Mouse (Mus musculus) adrenal gland, postnatal 10 days (tissue): ENCODE data around the gene Myom1. TPM values are rescaled to one million over a fixed set of nuclear protein-coding genes. Genes with fewer than 3 reads are reported as not detected.
A peak's percentile ranks its signal among the peaks of the same experiment; 100 is the strongest.

ENCODE experiments used
- DNase-seq: peaks from one replicate; pipeline ENCODE4 v3.0.0; 2021; ENCODE audit warnings: mixed read lengths
- total RNA-seq, 2 experiments: library from RNA; stranded (reverse); gene quantifications; 2 replicates each; pipeline ENCODE4 v1.2.3; 2021

Myom1 gene
- total RNA-seq, 2 experiments from 2014 or later, result 24.4 to 98.7 TPM

- DNase-seq, result no peak
Observed at GRCm38 (mm10) chr17:71136384-71137333, 134.2 kb downstream of the Myom1 start.

- no peak for DNase-seq
Observed at GRCm38 (mm10) chr17:71137334-71137721, 134.9 kb downstream of the Myom1 start.

- no peak for DNase-seq
Observed at GRCm38 (mm10) chr17:71142068-71142467, 139.6 kb downstream of the Myom1 start.

- no peak for DNase-seq
Observed at GRCm38 (mm10) chr17:71143155-71143554, 140.7 kb downstream of the Myom1 start.

- DNase-seq, result no peak
Observed at GRCm38 (mm10) chr17:71144322-71145116, 142.1 kb downstream of the Myom1 start.

GRCm38 (mm10) chr17:71145248-71145961 lies 143.0 kb downstream of the Myom1 start:
- no peak for DNase-seq

- no peak for DNase-seq
Observed at GRCm38 (mm10) chr17:71153356-71153755, 150.9 kb downstream of the Myom1 start.

- DNase-seq, result peak; percentile 81
Observed at GRCm38 (mm10) chr17:71155271-71155670, 152.8 kb downstream of the Myom1 start.

GRCm38 (mm10) chr17:71159152-71159567 lies 156.7 kb downstream of the Myom1 start:
- peak; percentile 25 for DNase-seq

GRCm38 (mm10) chr17:71159720-71160119 lies 157.3 kb downstream of the Myom1 start:
- no peak for DNase-seq

- no peak for DNase-seq
Observed at GRCm38 (mm10) chr17:71160244-71160995, 158.0 kb downstream of the Myom1 start.

- DNase-seq, result no peak
Observed at GRCm38 (mm10) chr17:71164991-71165390, 162.6 kb downstream of the Myom1 start.

- DNase-seq, result no peak
Observed at GRCm38 (mm10) chr17:71168205-71168815, 165.9 kb downstream of the Myom1 start.

GRCm38 (mm10) chr17:71168846-71169245 lies 166.4 kb downstream of the Myom1 start:
- no peak for DNase-seq

GRCm38 (mm10) chr17:71169639-71170038 lies 167.2 kb downstream of the Myom1 start:
- DNase-seq, result no peak

GRCm38 (mm10) chr17:71171161-71171560 lies 168.7 kb downstream of the Myom1 start:
- DNase-seq, result no peak

Other genes starting within 250 kb of the Myom1 start
- 10 to 100 TPM; 35.7 to 51.8 TPM for gene Tgif1, start 149.1 kb upstream of the Myom1 start, total RNA-seq
- gene Myl12a, start 245 bp downstream of the Myom1 start, total RNA-seq, result 100 to 1,000 TPM; 324 to 354 TPM
- gene Lpin2, start 179.9 kb downstream of the Myom1 start, total RNA-seq, result 10 to 100 TPM; 39.2 to 42.3 TPM